Mouse (Mus musculus) hindbrain, embryonic 16.5 days (tissue): ENCODE measurements around the gene Ang5. TPM values are rescaled to one million over a fixed set of nuclear protein-coding genes. Genes with fewer than 3 reads are reported as not detected.

Experiments used
- polyA plus RNA-seq: library from polyadenylated mRNA; unstranded; fragments of >200 nt; fragmentation: Nextera tagmentation; extraction: Ambion mirVana; gene quantifications from 2 replicates; pipeline ENCODE4 v1.2.1, GENCODE M21; 2015

Ang5 gene
- polyA plus RNA-seq, 1 experiment from 2014 or later, result not detected

Other genes starting within 250 kb of the Ang5 start
- gene Gm16506, start 229.6 kb upstream of the Ang5 start, polyA plus RNA-seq, result not detected in 2 replicates
- not detected in 2 replicates for gene Gm6526, start 209.2 kb upstream of the Ang5 start, polyA plus RNA-seq
- not detected in 2 replicates for gene Gm8180, start 172.3 kb upstream of the Ang5 start, polyA plus RNA-seq
- not detected in 2 replicates for gene Ear1, start 81.6 kb upstream of the Ang5 start, polyA plus RNA-seq
- gene Ear10, start 33.5 kb upstream of the Ang5 start, polyA plus RNA-seq, result not detected in 2 replicates
- 4.6 and 5.1 TPM in 2 replicates for gene Gm8113, start 31.7 kb upstream of the Ang5 start, polyA plus RNA-seq
- gene Ang6, start 45.2 kb downstream of the Ang5 start, polyA plus RNA-seq, result not detected in 2 replicates
- gene Ear2, start 145.6 kb downstream of the Ang5 start, polyA plus RNA-seq, result not detected in 2 replicates
- gene Gm3327, start 166.8 kb downstream of the Ang5 start, polyA plus RNA-seq, result not detected in 2 replicates
- not detected in 2 replicates for gene Gm8212, start 240.6 kb downstream of the Ang5 start, polyA plus RNA-seq